Mouse (Mus musculus) ES-Bruce4 (cell line): Measurements from ENCODE around the gene Fadd. TPM values are rescaled to one million over a fixed set of nuclear protein-coding genes. Genes with fewer than 3 reads are reported as not detected.

Source experiments
- H3K27ac ChIP-seq: 2 replicates; pipeline ENCODE4 v1.5.1; 2012; ENCODE audit warnings: low read length, inconsistent platforms; ENCODE audit not compliant: insufficient read depth
- H3K27me3 ChIP-seq: 2 replicates; pipeline ENCODE4 v1.6.1; 2012; ENCODE audit warnings: mild to moderate bottlenecking, low read length, inconsistent platforms; ENCODE audit not compliant: control insufficient read depth, poor library complexity, insufficient read depth, severe bottlenecking
- H3K36me3 ChIP-seq: 2 replicates; pipeline ENCODE4 v1.6.1; 2012; ENCODE audit warnings: inconsistent platforms, mild to moderate bottlenecking, low read length, moderate library complexity; ENCODE audit not compliant: control insufficient read depth, poor library complexity, insufficient read depth, severe bottlenecking
- H3K4me1 ChIP-seq: one replicate; pipeline ENCODE4 v1.8.1; 2011; ENCODE audit warnings: low read length; ENCODE audit not compliant: control insufficient read depth, insufficient read depth
- H3K4me3 ChIP-seq: 2 replicates; pipeline ENCODE4 v1.5.1; 2011; ENCODE audit warnings: low read depth, mild to moderate bottlenecking, low read length
- H3K9ac ChIP-seq: 2 replicates; pipeline ENCODE4 v1.6.1; 2012; ENCODE audit warnings: low read depth, mild to moderate bottlenecking, inconsistent platforms; ENCODE audit not compliant: poor library complexity, severe bottlenecking
- H3K9me3 ChIP-seq: replicated peaks from 2 replicates; pipeline ENCODE4 v1.6.1; 2012; ENCODE audit warnings: mild to moderate bottlenecking, low read length, inconsistent platforms; ENCODE audit not compliant: control insufficient read depth, poor library complexity, insufficient read depth, severe bottlenecking
- CTCF ChIP-seq: IDR thresholded peaks from one replicate; pipeline ENCODE4 v1.8.1; 2011; ENCODE audit warnings: low read depth, low read length
- EP300 ChIP-seq: IDR thresholded peaks from 2 replicates; pipeline ENCODE4 v1.6.1; 2011; ENCODE audit warnings: low read depth, low read length; ENCODE audit not compliant: insufficient read depth
- POLR2A ChIP-seq: IDR thresholded peaks from one replicate; pipeline ENCODE4 v1.8.1; 2011; ENCODE audit warnings: low read length; ENCODE audit not compliant: insufficient read depth
- polyA plus RNA-seq: library from polyadenylated mRNA; stranded (reverse); fragments of >200 nt; gene quantifications from 2 replicates; pipeline ENCODE4 v1.2.4, GENCODE M21; 2011; ENCODE audit warnings: low read depth; ENCODE audit not compliant: missing spikeins, insufficient read depth, insufficient read length

Gene Fadd
- polyA plus RNA-seq, 1 experiment: 2.5 TPM

DNA sequence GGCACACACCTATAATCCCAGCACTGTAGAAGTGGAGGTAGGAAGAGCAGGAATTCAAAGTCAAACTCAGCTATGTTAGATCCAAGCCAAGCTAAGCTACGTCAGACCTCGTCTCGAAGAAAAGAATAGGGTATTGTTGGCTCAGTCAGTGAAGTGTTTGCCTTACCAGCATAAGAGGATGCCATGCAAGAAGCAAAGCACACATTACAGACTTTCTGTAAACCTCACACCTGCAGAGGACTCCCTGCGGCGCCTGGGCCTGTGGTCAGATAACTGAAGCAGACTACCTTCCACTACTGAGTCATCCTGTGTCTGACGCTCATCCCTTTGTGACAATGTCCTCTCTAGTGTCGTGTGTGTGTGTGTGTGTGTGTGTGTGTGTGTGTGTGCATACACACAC lies 27.3 kb upstream of the Fadd start:
- no peak overlapping the region for H3K9ac ChIP-seq
- H3K4me3 ChIP-seq: no peak overlapping the region
- H3K27ac ChIP-seq: no peak overlapping the region
- no peaks in the 10 kb centered on the region for H3K4me1 ChIP-seq
- no peaks in the 10 kb centered on the region for H3K36me3 ChIP-seq
- no peak for TF ChIP-seq EP300
- TF ChIP-seq CTCF: no peak
- TF ChIP-seq POLR2A: no peak
- no peaks in the 10 kb centered on the region for H3K27me3 ChIP-seq
- no peaks in the 10 kb centered on the region for H3K9me3 ChIP-seq

GRCm38 (mm10) chr7:144607862-144608261 lies 25.6 kb upstream of the Fadd start:
- no peaks in the 10 kb centered on the region for H3K36me3 ChIP-seq
- TF ChIP-seq CTCF: peak; percentile 64
- no peak for TF ChIP-seq POLR2A

DNA sequence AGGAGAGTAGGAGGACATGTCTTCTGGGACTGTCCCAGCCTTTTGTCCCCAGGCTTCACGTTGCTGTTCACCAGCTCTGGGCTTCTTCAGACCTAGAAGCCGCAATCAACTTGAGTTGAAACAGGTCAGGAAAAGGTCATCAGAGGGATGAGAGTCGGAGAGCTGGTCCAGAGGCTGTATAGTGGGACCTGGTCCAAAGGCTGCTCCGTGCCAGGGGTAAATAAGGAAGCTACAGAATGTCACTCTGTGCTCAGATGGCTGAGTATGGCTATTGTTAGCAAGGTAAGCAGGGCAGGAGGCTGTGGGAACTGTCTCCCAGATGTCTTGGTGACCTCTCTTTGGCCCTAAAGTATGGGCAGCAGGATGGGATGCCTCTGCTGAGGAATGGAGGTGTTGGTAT lies 22.5 kb upstream of the Fadd start:
- Histone ChIP-seq H3K27ac (no peak overlapping the region), H3K36me3 (no peaks in the 10 kb centered on the region), H3K4me3 (no peak overlapping the region), H3K27me3 (no peaks in the 10 kb centered on the region), H3K9ac (no peak overlapping the region), H3K4me1 (no peaks in the 10 kb centered on the region), H3K9me3 (no peaks in the 10 kb centered on the region)
- no peak for TF ChIP-seq POLR2A
- TF ChIP-seq CTCF: no peak
- no peak for TF ChIP-seq EP300

More at GRCm38 (mm10) chr7:144607862-144608261, 25.6 kb upstream of the Fadd start:
- Histone ChIP-seq H3K9me3 (no peaks in the 10 kb centered on the region), H3K9ac (no peak overlapping the region), H3K4me1 (no peaks in the 10 kb centered on the region), H3K4me3 (no peak overlapping the region), H3K27ac (no peak overlapping the region), H3K27me3 (no peaks in the 10 kb centered on the region)

DNA sequence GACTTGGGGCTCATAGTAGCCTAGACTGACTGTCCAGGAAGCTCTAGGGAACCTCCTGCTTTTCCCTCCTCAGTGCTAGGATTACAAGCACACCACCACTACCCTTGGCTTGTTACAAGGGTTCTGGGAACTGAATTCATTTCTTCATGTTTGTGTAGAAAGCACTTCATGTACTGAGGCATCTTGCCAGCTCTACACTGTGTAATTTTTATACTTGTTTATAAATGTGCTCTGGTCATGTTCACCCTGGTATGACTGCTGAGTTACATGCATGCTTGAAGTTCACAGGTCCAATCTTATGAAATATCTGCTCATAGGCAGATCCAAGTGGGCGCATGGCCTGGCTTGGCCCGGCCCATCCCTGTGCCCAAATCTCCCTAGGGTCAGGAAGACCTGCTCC lies 22.0 kb upstream of the Fadd start:
- H3K9ac ChIP-seq: no peak overlapping the region
- H3K27me3 ChIP-seq: no peaks in the 10 kb centered on the region
- H3K36me3 ChIP-seq: no peaks in the 10 kb centered on the region
- H3K4me3 ChIP-seq: no peak overlapping the region
- no peaks in the 10 kb centered on the region for H3K4me1 ChIP-seq
- TF ChIP-seq CTCF: no peak
- no peak for TF ChIP-seq POLR2A
- TF ChIP-seq EP300: no peak
- H3K27ac ChIP-seq: no peak overlapping the region
- no peaks in the 10 kb centered on the region for H3K9me3 ChIP-seq

DNA sequence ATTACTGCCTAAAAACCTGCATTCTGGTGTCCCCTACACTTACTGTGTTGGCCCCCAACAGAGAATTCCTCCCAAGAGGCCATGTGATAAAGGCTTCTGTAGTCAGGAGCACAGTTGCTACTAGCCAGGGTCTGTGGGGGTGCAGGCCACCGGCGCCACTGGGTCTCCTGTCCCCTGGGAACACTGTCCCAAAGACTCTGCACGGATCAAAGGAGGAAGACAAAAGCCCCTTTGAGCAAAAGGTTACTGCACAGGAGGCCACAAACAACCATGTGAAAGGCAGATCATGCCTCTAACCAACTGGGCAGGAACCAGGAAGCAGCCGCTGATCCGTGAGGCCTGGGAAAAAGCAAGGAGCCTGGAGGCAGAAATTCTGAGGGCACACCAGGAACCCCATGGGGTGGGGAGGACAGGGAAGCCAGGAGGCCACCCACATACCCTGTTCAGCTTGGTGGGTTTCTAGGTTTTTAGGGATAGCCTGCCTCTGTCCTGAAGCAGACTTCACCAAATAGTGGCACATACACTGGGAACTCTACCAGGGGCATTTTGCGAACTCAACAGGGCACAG lies 18.2 kb upstream of the Fadd start:
- TF ChIP-seq CTCF: no peak
- TF ChIP-seq POLR2A: no peak
- TF ChIP-seq EP300: no peak
- H3K36me3 ChIP-seq: no peaks in the 10 kb centered on the region
- H3K27ac ChIP-seq: no peak overlapping the region
- no peak overlapping the region for H3K4me3 ChIP-seq
- H3K9ac ChIP-seq: no peak overlapping the region
- no peaks in the 10 kb centered on the region for H3K4me1 ChIP-seq
- no peaks in the 10 kb centered on the region for H3K27me3 ChIP-seq
- no peaks in the 10 kb centered on the region for H3K9me3 ChIP-seq

- no peaks in the 10 kb centered on the region for H3K27me3 ChIP-seq
- no peaks in the 10 kb centered on the region for H3K36me3 ChIP-seq
- no peaks in the 10 kb centered on the region for H3K9me3 ChIP-seq
- no peak for TF ChIP-seq CTCF
- no peak for TF ChIP-seq EP300
- TF ChIP-seq POLR2A: no peak
- H3K4me3 ChIP-seq: no peak overlapping the region
- H3K27ac ChIP-seq: no peak overlapping the region
- no peak overlapping the region for H3K9ac ChIP-seq
- no peaks in the 10 kb centered on the region for H3K4me1 ChIP-seq
Measured at GRCm38 (mm10) chr7:144589508-144589907, 7.2 kb upstream of the Fadd start.
